Mouse (Mus musculus): ENCODE results near the gene Ptgs1. TPM values are rescaled to one million over a fixed set of nuclear protein-coding genes. Genes with fewer than 3 reads are reported as not detected.

Gene Ptgs1
- polyA plus RNA-seq, 1 experiment, result 15.0 TPM

DNA sequence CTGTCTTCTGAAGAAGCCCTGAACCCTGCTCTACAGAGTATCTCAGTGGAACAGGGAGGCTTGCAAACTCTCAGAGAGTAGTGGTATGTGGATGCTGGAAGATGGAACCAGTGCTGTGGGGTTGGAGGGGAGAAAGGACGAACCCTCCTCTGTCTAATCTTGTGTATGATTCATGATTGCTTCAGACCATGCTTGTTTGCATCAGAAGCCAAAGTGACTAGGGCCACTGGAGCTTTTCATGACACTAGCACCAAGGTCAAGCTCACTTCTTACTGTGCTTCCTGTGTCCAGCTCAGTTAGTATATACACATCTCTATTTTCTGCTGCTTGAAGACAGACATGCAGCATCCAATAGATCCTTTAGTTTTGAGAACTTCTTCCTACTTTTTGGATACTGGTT lies 50.9 kb downstream of the Ptgs1 start:
- no peak for TF ChIP-seq CTCF (IDR thresholded peaks at IDR 0.05; ENCODE audit: borderline replicate concordance, control insufficient read depth, extremely low read depth, insufficient read depth, low read length, poor library complexity)
- no peak for TF ChIP-seq POLR2A (IDR thresholded peaks at IDR 0.05; ENCODE audit: control insufficient read depth, extremely low read depth, insufficient read depth, low read length, poor library complexity)
- Histone ChIP-seq H3K36me3 (ENCODE audit: control insufficient read depth, insufficient read depth, low read length) (no peaks in the 10 kb centered on the region), H3K27me3 (ENCODE audit: control insufficient read depth, insufficient read depth, low read length) (no peaks in the 10 kb centered on the region), H3K27ac (ENCODE audit: control insufficient read depth, insufficient read depth, low read length) (no peak overlapping the region), H3K4me1 (replicated peaks; ENCODE audit: control insufficient read depth, insufficient read depth, low read length) (no peaks in the 10 kb centered on the region), H3K4me3 (ENCODE audit: control insufficient read depth, insufficient read depth, low read length) (no peak overlapping the region)
- no peak for DNase-seq
- 78% methylated on average over 1 of the region's 1 CpGs for WGBS

DNA sequence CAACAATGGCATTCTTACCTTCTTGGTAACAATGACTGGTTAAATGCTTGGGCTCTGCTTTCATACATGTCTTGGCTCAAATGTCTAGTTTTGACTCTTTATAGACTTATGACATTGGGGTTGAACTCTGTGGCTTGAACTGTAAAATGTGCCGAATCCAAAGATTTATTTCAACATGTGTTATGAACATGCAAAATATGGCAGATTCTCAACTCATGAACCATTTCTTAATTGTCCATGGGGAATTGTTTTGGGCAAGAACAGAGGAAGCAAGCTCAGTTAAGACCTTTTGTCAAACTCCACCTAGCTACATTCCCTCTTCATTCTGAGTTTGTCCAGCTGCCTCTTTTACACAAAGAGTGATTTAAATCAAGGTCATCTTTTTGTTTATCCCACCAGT lies 52.1 kb downstream of the Ptgs1 start:
- TF ChIP-seq CTCF (IDR thresholded peaks at IDR 0.05; ENCODE audit: borderline replicate concordance, control insufficient read depth, extremely low read depth, insufficient read depth, low read length, poor library complexity) (no peak), POLR2A (IDR thresholded peaks at IDR 0.05; ENCODE audit: control insufficient read depth, extremely low read depth, insufficient read depth, low read length, poor library complexity) (no peak)
- Histone ChIP-seq H3K27me3 (ENCODE audit: control insufficient read depth, insufficient read depth, low read length) (no peaks in the 10 kb centered on the region), H3K27ac (ENCODE audit: control insufficient read depth, insufficient read depth, low read length) (no peak overlapping the region), H3K4me1 (replicated peaks; ENCODE audit: control insufficient read depth, insufficient read depth, low read length) (no peaks in the 10 kb centered on the region), H3K4me3 (ENCODE audit: control insufficient read depth, insufficient read depth, low read length) (no peak overlapping the region), H3K36me3 (ENCODE audit: control insufficient read depth, insufficient read depth, low read length) (no peaks in the 10 kb centered on the region)
- no peak for DNase-seq
- 83% methylated on average over 1 of the region's 1 CpGs for WGBS

Other genes with a start within 250 kb of the Ptgs1 start
- gene Ndufa8, start 181.0 kb upstream of the Ptgs1 start, polyA plus RNA-seq (2012; rRNA removed), result 75.4 and 83.9 TPM in 2 replicates
- 0.26 TPM in 1 of 2 replicates, not detected in the other for gene Morn5, start 181.0 kb upstream of the Ptgs1 start, polyA plus RNA-seq (2012; rRNA removed)
- gene Lhx6, start 125.0 kb upstream of the Ptgs1 start, polyA plus RNA-seq (2012; rRNA removed), result 0.58 and 0.68 TPM in 2 replicates
- 26.9 and 29.3 TPM in 2 replicates for gene Mrrf, start 94.0 kb upstream of the Ptgs1 start, polyA plus RNA-seq (2012; rRNA removed)
- 14.2 and 14.8 TPM in 2 replicates for gene Rbm18, start 93.7 kb upstream of the Ptgs1 start, polyA plus RNA-seq (2012; rRNA removed)
- gene Olfr338, start 143.1 kb downstream of the Ptgs1 start, polyA plus RNA-seq (2012; rRNA removed), result not detected in 2 replicates
- gene Olfr339, start 188.5 kb downstream of the Ptgs1 start, polyA plus RNA-seq (2012; rRNA removed), result not detected in 2 replicates
- not detected in 2 replicates for gene Olfr340, start 222.2 kb downstream of the Ptgs1 start, polyA plus RNA-seq (2012; rRNA removed)

Measured in thymus, adult 2 months (tissue).